Mouse (Mus musculus): ENCODE measurements around the gene Gabbr2.

Gabbr2 gene

GRCm38 (mm10) chr4:46825846-46826529 is 165.7 kb downstream of the Gabbr2 start:
- intact Hi-C loops (cut with DNase I): no loop called here

GRCm38 (mm10) chr4:46823738-46824137 is 167.9 kb downstream of the Gabbr2 start:
- intact Hi-C loops (cut with DNase I): no loop called here

DNA sequence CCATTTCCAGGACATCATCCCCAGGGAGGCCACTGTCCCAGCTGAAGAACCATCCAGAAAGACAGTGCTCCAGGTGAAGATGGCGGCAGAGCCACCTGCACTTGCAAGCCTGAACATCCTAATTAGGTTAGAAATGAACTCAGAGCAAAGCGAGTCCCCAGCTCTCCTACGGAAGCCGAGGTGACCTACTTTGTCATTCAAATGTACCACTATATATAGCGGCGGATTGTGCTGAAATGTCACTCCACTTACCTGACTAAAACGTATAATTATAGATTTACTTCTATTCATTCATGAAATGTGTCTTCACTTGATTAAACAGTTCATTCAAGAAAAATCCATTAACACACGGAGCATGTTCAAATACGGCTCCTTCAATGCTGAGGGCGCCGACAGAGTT is 170.0 kb downstream of the Gabbr2 start:
- intact Hi-C loops (cut with DNase I): no loop called here

DNA sequence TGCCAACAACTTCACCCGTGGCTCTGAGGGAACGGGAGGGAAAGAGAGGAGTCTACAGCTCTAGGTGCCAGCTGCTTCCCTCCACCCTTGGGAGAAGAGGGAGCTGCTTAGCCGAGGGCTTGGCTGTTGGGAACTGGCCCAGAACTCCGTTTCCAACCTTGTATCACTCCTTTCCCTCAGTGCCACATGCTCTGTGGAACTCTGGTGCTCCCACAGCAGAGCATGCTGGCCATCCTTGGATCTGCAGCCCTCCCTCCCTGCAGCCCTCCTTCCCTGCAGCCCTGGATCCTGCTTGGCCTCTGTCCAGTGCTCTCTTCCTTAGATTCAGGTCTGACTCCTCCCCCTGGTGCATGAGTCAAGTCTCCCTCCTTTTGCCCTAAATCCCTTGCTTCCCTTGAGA is 176.7 kb downstream of the Gabbr2 start:
- intact Hi-C loops (cut with DNase I): no loop called here

DNA sequence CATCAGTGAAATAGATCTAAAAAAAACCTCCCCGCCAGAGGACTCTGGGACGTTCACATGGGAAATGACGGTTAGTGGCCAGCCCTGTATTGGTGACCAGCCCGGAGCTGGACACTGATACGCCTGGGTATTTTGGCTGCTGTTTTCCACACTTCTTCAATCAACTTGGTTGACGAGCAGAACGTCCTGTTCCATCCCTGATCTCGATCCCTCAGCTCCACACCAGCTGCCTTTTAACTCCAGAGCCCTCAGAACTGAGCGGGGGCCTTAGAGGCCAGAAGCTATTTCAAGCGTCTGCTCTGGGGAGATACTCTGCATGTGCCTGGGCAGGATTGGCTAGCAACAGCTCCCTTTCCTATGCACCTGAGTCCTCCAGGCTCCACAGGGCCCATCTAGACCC is 177.4 kb downstream of the Gabbr2 start:
- intact Hi-C loops (cut with DNase I): no loop called here

- intact Hi-C loops (cut with DNase I): no loop called here
These were observed 180.5 kb downstream of the Gabbr2 start for GRCm38 (mm10) chr4:46811165-46811564.

DNA sequence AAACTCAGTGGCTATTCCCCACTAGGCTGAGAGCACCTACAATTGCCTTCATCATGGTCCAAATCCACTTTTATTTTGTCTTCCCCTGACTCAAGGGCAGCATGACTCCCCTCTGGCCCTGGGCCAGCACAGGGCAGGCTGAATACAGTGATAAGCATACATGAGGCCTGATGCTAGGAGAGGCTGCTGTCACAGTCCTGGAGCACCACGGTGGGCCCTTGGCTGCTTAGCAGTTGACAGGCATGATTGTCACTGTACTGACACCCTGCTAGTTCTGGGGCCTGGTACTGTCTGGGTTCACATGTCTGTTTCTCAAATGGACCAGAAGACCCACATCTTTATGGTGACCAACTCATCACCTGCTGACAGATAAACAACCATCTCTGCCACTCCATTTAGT is 184.8 kb downstream of the Gabbr2 start:
- intact Hi-C loops (cut with DNase I): no loop called here

- intact Hi-C loops (cut with DNase I): no loop called here
These were observed 185.8 kb downstream of the Gabbr2 start for GRCm38 (mm10) chr4:46805910-46806309.

- intact Hi-C loops (cut with DNase I): no loop called here
These were observed 189.3 kb downstream of the Gabbr2 start for GRCm38 (mm10) chr4:46802386-46802785.

DNA sequence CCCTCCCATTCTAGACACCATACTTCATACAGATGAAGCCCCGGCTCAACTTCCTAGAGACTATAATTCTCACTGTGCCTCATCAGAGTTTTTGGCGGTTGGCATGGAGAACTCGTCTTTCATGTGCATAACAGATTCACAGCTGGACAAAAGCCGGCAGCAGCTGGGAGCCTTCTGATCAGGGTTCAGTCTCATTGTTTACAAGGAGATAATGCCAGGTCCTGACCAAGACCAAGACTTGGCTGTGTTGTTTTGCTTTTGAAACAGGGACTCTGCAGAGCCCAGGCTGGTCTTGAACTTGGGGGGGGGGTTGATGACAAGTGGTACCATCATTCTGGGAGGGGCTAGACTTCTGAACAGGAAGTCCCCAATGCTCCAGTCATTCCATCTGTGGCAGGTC is 191.8 kb downstream of the Gabbr2 start:
- intact Hi-C loops (cut with DNase I): no loop called here

- intact Hi-C loops (cut with DNase I): no loop called here
These were observed 196.0 kb downstream of the Gabbr2 start for GRCm38 (mm10) chr4:46795707-46796106.

DNA sequence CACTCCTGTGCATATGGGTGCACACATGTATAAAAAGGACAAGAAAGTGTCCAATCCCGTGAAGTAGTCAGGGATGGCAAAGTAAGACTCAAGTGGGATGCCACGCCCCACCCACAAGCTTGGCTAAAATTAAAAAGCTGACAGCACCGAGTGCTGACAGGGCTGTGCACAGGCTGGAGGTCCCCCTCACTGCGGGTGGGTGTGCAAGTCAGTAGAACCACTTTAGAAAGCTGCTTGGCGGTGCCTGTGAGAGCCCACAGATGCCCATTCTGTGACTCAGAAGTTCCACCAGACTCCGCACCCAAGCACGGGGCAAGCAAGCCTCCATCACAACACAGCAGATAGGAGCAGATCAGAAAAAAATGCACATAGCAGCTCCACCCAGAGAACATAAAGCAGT is 197.1 kb downstream of the Gabbr2 start:
- intact Hi-C loops (cut with DNase I): no loop called here

- intact Hi-C loops (cut with DNase I): no loop called here
These were observed 199.2 kb downstream of the Gabbr2 start for GRCm38 (mm10) chr4:46792280-46793026.

- intact Hi-C loops (cut with DNase I): no loop called here
These were observed 200.3 kb downstream of the Gabbr2 start for GRCm38 (mm10) chr4:46791268-46791951.

- intact Hi-C loops (cut with DNase I): no loop called here
These were observed 200.9 kb downstream of the Gabbr2 start for GRCm38 (mm10) chr4:46790609-46791267.

DNA sequence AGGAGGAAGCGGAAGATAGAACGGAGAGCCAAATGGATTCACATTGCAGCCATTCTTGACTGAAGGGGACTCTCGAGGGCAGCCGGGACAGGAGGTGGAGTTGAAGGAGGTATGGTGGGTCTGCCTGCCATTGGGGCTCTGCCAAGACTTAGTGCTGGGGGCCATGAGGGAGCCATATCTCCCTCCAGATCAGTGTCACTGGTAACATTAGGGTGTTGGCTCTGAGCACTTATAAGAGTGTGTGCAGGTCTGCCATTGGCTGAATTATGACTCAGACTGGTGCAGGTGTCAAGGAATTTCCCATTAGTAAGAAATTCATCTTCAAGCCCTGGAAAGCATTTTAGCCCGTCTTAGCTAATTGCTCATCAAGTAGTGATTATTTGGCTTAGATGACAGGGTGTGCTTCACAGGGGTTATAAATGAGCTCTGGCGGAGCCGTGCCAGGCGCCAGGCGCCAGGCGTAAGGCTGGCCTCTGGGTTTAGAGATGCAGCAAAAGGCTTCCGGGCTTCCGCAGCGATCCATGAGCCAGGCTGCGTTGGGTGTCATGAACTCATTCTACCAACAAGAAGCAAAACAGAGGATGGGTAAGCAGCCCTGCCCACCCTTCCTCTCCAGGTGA is 207.1 kb downstream of the Gabbr2 start:
- intact Hi-C loops (cut with DNase I): no loop called here

DNA sequence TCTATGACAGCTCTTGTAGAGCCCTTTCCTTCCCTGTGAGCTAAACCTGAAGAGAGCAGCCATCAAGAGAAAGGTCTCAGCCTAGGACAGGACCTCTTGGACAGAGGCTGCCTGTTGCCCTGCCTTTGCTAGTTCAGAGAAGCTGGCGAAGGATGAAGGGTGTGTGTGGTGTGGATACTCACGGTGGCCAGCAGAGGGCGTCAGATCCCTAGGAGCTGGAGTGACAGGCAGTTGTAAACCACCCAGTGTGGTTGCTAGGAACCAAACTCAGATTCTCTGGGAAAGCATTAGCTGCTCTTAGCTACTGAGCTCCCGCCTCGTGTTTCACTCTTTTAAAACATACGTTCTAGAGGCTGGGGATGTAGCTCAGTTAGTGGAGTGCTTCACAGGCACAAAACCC is 210.6 kb downstream of the Gabbr2 start:
- intact Hi-C loops (cut with DNase I): no loop called here

GRCm38 (mm10) chr4:46775959-46776358 is 215.7 kb downstream of the Gabbr2 start:
- intact Hi-C loops (cut with DNase I): no loop called here

GRCm38 (mm10) chr4:46774652-46775051 is 217.0 kb downstream of the Gabbr2 start:
- intact Hi-C loops (cut with DNase I): no loop called here

DNA sequence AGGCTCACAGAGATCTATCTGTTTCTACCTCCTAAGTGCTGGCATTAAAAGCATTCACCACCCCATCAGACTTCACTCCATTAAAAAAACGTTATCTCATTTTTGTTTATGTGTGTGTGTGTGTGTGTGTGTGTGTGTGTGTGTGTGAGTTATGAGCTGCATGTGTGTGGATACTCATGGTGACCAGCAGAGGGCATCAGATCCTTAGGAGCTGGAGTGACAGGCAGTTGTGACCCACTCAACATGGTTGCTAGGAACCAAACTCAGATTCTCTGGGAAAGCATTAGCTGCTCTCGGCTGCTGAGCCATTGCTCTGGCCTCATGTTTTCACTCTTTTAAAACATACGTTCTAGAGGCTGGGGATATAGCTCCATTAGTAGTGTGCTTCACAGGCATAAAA is 218.4 kb downstream of the Gabbr2 start:
- intact Hi-C loops (cut with DNase I): no loop called here

GRCm38 (mm10) chr4:46772591-46772990 is 219.1 kb downstream of the Gabbr2 start:
- intact Hi-C loops (cut with DNase I): no loop called here
